Mouse (Mus musculus): ENCODE results near the gene Vamp3.

GRCm38 (mm10) chr4:151015946-151016345 is 41.8 kb downstream of the Vamp3 start:
- TF ChIP-seq CTCF (conservative IDR thresholded peaks at IDR 0.05; ENCODE audit: insufficient read depth, insufficient read length, low read depth, low read length) (no peak), POLR2A (IDR thresholded peaks at IDR 0.05; ENCODE audit: low read depth, low read length) (no peak)
